Mouse (Mus musculus) heart, embryonic 11.5 days (tissue): ENCODE measurements around the gene Gm10134. TPM values are rescaled to one million over a fixed set of nuclear protein-coding genes. Genes with fewer than 3 reads are reported as not detected.

Source experiments
- ATAC-seq: fragments of 200-750 bp; cut with Nextera tagmentation; replicated peaks from 2 replicates; pipeline ENCODE4 v1.8.0; 2017; ENCODE audit warnings: moderate library complexity; ENCODE audit not compliant: insufficient number of reproducible peaks, low FRiP score, low TSS enrichment
- H3K27ac ChIP-seq: fragments of 300-500 bp; sonication (generic); 2 replicates; pipeline ENCODE4 v1.5.1; 2014; ENCODE audit warnings: mild to moderate bottlenecking, low read depth, low read length
- H3K27me3 ChIP-seq: fragments of 300-500 bp; sonication (generic); 2 replicates; pipeline ENCODE4 v1.6.1; 2014; ENCODE audit warnings: mild to moderate bottlenecking, low read length, mixed read lengths; ENCODE audit not compliant: control insufficient read depth, insufficient read depth
- H3K36me3 ChIP-seq: fragments of 300-500 bp; sonication (generic); 2 replicates; pipeline ENCODE4 v1.6.1; 2014; ENCODE audit warnings: mild to moderate bottlenecking, low read length, moderate library complexity, mixed read lengths; ENCODE audit not compliant: control insufficient read depth, insufficient read depth
- H3K4me1 ChIP-seq: fragments of 300-500 bp; sonication (generic); 2 replicates; pipeline ENCODE4 v1.6.1; 2014; ENCODE audit warnings: low read length; ENCODE audit not compliant: control insufficient read depth, insufficient read depth
- H3K4me2 ChIP-seq: fragments of 300-500 bp; sonication (generic); 2 replicates; pipeline ENCODE4 v1.6.1; 2014; ENCODE audit warnings: mild to moderate bottlenecking, moderate library complexity
- H3K4me3 ChIP-seq: fragments of 300-500 bp; sonication (generic); 2 replicates; pipeline ENCODE4 v1.5.1; 2014; ENCODE audit warnings: low read depth, low read length
- H3K9ac ChIP-seq: fragments of 300-500 bp; sonication (generic); 2 replicates; pipeline ENCODE4 v1.6.1; 2014; ENCODE audit warnings: mild to moderate bottlenecking, low read depth, low read length, moderate library complexity
- H3K9me3 ChIP-seq: fragments of 300-500 bp; sonication (generic); replicated peaks from 2 replicates; pipeline ENCODE4 v1.6.1; 2016; ENCODE audit warnings: low read length; ENCODE audit not compliant: control insufficient read depth
- WGBS: fragments of 180-500 bp; shearing (Covaris S2); extraction: QIAGEN DNeasy Blood & Tissue Kit; methylation state at CpG from one replicate; pipeline ENCODE4 v1.1.7; 2014; ENCODE audit not compliant: insufficient replicate concordance; 5-methylcytosine and 5-hydroxymethylcytosine counted together
- polyA plus RNA-seq: library from polyadenylated mRNA; unstranded; fragments of >200 nt; fragmentation: Nextera tagmentation; extraction: Ambion mirVana; gene quantifications from 2 replicates; pipeline ENCODE4 v1.2.1, GENCODE M21; 2014

Gene Gm10134
- polyA plus RNA-seq, 1 experiment from 2014 or later: not detected

GRCm38 (mm10) chr2:28524406-28524805 lies 18.5 kb downstream of the Gm10134 start:
- Histone ChIP-seq H3K9me3 (no peaks in the 10 kb centered on the region), H3K4me2 (no peak overlapping the region), H3K4me1 (peaks cover 26% of the 10 kb centered on the region), H3K9ac (no peak overlapping the region; the same call in 1 of the 2 replicates), H3K27me3 (no peaks in the 10 kb centered on the region), H3K27ac (no peak overlapping the region), H3K36me3 (no peaks in the 10 kb centered on the region), H3K4me3 (no peak overlapping the region)
- no peak for ATAC-seq
- WGBS: 84% methylated on average over 10 of the region's 10 CpGs

DNA sequence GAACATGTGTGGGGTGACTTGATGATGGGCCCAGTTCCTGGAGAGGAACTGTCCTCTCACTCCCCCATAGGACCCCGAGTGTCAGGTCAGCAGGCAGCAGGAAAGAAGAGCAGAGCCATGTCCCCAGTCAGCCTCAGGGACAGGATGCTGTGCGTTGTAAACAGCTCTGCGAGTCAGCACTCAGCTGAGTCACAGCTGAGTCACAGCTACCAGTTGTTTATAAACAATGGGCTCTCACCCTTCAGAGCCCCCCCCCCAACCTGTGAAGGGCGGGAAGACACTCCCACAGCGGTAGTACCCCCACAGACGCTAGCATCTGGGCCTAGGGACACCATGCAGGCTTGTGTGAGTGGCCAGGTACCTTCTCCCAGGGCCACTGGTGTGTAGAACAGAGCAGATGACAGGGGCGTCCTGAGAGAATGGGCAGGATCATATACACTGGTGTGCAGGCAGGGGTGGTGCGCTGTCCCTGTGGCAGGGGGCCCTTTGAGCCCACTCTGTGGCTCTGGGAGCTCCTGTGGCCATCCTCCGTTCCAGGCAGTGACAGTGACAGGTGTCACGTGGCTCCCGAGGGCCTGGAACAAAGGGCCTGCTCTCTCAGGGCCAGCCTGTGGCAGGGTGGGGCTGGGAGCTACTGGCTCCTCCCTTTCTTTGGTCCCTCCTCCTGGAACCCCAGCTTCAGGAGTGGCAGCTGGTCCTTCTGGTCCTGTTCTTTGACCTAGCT lies 19.5 kb downstream of the Gm10134 start:
- H3K4me3 ChIP-seq: no peak overlapping the region
- H3K27me3 ChIP-seq: no peaks in the 10 kb centered on the region
- H3K4me1 ChIP-seq: peaks cover 26% of the 10 kb centered on the region
- H3K9ac ChIP-seq: peak overlapping the region; percentile 58; the same call in 1 of the 2 replicates
- no peaks in the 10 kb centered on the region for H3K36me3 ChIP-seq
- peak overlapping the region; percentile 66 for H3K27ac ChIP-seq
- H3K4me2 ChIP-seq: peak overlapping the region; percentile 47
- ATAC-seq: peak; percentile 89
- 19% methylated on average over 11 of the region's 11 CpGs for WGBS
- H3K9me3 ChIP-seq: no peaks in the 10 kb centered on the region

- no peaks in the 10 kb centered on the region for H3K27me3 ChIP-seq
- peak overlapping the region; percentile 47; the same call in 1 of the 2 replicates for H3K4me2 ChIP-seq
- H3K9ac ChIP-seq: peak overlapping the region; percentile 43; the same call in 1 of the 2 replicates
- H3K27ac ChIP-seq: peak overlapping the region; percentile 66
- no peaks in the 10 kb centered on the region for H3K36me3 ChIP-seq
- peaks cover 26% of the 10 kb centered on the region for H3K4me1 ChIP-seq
- no peak overlapping the region for H3K4me3 ChIP-seq
- 40% methylated on average over 12 of the region's 12 CpGs for WGBS
- no peak for ATAC-seq
- no peaks in the 10 kb centered on the region for H3K9me3 ChIP-seq
These were observed 20.3 kb downstream of the Gm10134 start for GRCm38 (mm10) chr2:28525943-28526876.

- Histone ChIP-seq H3K9ac (no peak overlapping the region), H3K27ac (no peak overlapping the region), H3K4me3 (no peak overlapping the region), H3K36me3 (no peaks in the 10 kb centered on the region), H3K27me3 (no peaks in the 10 kb centered on the region), H3K4me2 (no peak overlapping the region), H3K9me3 (no peaks in the 10 kb centered on the region), H3K4me1 (peaks cover 36% of the 10 kb centered on the region)
- no peak for ATAC-seq
- WGBS: 81% methylated on average over 20 of the region's 20 CpGs
These were observed 21.8 kb downstream of the Gm10134 start for GRCm38 (mm10) chr2:28527436-28528353.

GRCm38 (mm10) chr2:28528354-28528730 lies 22.4 kb downstream of the Gm10134 start:
- no peak for ATAC-seq
- Histone ChIP-seq H3K9ac (no peak overlapping the region), H3K4me3 (no peak overlapping the region), H3K4me2 (no peak overlapping the region), H3K27ac (no peak overlapping the region), H3K4me1 (peaks cover 38% of the 10 kb centered on the region), H3K9me3 (no peaks in the 10 kb centered on the region), H3K27me3 (no peaks in the 10 kb centered on the region), H3K36me3 (no peaks in the 10 kb centered on the region)
- 83% methylated on average over 7 of the region's 7 CpGs for WGBS

- 80% methylated on average over 4 of the region's 4 CpGs for WGBS
- ATAC-seq: no peak
- Histone ChIP-seq H3K4me1 (peaks cover 43% of the 10 kb centered on the region), H3K27ac (no peak overlapping the region), H3K36me3 (no peaks in the 10 kb centered on the region), H3K9me3 (no peaks in the 10 kb centered on the region), H3K27me3 (no peaks in the 10 kb centered on the region), H3K4me3 (no peak overlapping the region), H3K4me2 (no peak overlapping the region), H3K9ac (no peak overlapping the region)
These were observed 24.0 kb downstream of the Gm10134 start for GRCm38 (mm10) chr2:28529856-28530255.

GRCm38 (mm10) chr2:28530311-28530710 lies 24.4 kb downstream of the Gm10134 start:
- H3K27ac ChIP-seq: no peak overlapping the region
- no peaks in the 10 kb centered on the region for H3K27me3 ChIP-seq
- H3K4me3 ChIP-seq: no peak overlapping the region
- H3K9me3 ChIP-seq: no peaks in the 10 kb centered on the region
- no peak overlapping the region for H3K4me2 ChIP-seq
- WGBS: 71% methylated on average over 7 of the region's 7 CpGs
- peaks cover 43% of the 10 kb centered on the region for H3K4me1 ChIP-seq
- ATAC-seq: no peak
- no peaks in the 10 kb centered on the region for H3K36me3 ChIP-seq
- H3K9ac ChIP-seq: no peak overlapping the region
